Mouse (Mus musculus): Measurements from ENCODE around the gene Opn4. TPM values are rescaled to one million over a fixed set of nuclear protein-coding genes. Genes with fewer than 3 reads are reported as not detected.

Gene Opn4
- not detected for total RNA-seq (2023)

GRCm38 (mm10) chr14:34599941-34600340 is at the start of gene Opn4:
TSS of gene Opn4 (minus strand) at chr14:34600142.

DNA sequence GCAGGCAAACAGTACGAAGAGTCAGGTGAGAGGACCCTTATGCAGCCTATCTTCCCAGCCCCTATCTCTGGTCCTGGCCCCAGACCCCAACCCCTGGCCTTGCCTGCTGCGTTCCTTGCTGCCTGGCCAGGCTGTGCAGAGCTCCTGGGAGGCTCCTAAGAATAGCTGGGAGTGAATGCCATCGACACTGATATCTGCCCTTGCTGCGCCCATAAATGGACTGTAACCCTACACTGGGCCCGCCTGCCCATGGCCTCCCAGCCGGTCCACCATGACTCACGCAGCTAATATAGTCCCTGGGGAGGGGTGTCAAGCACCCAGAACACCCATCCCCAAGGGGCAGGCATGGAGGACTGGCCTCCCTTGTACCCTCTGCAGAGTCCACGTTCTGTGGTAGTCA is 11.4 kb downstream of the Opn4 start, which contains the start of gene Ldb3:
Ldb3 (minus strand) TSS at position 185 of the 400 bp plus-strand sequence.

Other genes with a start within 250 kb of the Opn4 start
- not detected for gene Fam25c, start 244.7 kb downstream of the Opn4 start, total RNA-seq (2023)
- not detected for gene Sncg, start 225.4 kb downstream of the Opn4 start, total RNA-seq (2023)
- gene Mmrn2, start 224.7 kb downstream of the Opn4 start, total RNA-seq (2023): 0.44 TPM
- 1.9 TPM for gene Bmpr1a, start 96.8 kb downstream of the Opn4 start, total RNA-seq (2023)
- gene 9230112D13Rik, start 77.3 kb downstream of the Opn4 start, total RNA-seq (2023): not detected
- not detected for gene Ldb3, start 11.5 kb downstream of the Opn4 start, total RNA-seq (2023)
- 105 TPM for gene Wapl, start 73.8 kb upstream of the Opn4 start, total RNA-seq (2023)
- gene Grid1, start 220.0 kb upstream of the Opn4 start, total RNA-seq (2023): not detected

Data from CD4-positive naive resting alpha-beta T cell, adult 76 days (primary cell).